Mouse (Mus musculus): ENCODE measurements at regions not wholly inside any gene's neighbourhood (a gene's known extent, or its start where the extent isn't known, plus 50 kb on each side); places are given as distances from the start of the nearest gene placed in this dataset.

DNA sequence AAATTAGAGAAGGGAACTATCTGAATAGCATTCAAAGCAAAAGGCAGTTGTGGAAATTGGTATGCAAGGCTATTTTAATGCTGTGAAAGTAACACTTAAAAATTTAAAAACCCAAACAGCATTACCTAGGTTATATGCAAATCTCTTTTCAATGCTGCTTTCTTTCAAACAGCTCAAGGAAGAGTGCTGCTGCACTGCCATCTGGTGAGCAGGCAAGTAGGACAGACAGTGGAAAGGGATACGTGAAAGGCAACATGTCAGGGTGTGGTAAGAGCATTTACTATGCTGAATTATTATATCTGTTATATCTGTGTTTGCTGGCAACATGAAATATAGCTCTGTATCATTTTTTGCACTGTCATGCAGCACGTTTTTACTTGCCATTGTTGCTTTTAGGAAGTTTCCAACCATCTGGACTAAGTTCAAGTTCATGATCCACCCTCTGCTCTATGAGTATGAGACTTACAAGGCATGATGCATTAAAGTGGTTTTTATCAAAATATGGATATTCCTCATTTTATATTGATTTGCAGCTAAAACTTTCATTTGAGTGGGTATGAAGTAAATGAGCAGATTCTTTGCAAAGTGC lies 1223.0 kb downstream of the Dnajb9 start:
- DNase-seq, result no peak

DNA sequence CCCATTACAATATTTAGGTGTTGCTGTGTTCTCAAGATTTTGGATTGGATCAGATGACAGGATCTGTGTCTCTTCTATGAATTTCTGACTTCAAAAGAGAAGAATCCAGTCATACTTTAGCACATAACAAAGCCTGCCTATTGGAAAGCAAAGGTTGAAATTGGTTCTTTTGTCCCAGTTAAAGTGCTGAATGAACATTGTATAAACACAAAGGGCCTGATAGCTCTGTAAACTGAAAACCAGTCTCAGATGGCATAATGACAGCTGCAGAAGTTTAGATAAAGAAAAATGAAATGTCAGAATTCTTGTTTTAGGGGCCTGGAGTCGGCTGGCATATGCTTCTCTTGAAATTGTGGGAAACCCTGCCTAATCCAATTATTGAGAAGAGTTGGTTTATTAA lies 1223.6 kb downstream of the Dnajb9 start:
- no peak for DNase-seq

DNA sequence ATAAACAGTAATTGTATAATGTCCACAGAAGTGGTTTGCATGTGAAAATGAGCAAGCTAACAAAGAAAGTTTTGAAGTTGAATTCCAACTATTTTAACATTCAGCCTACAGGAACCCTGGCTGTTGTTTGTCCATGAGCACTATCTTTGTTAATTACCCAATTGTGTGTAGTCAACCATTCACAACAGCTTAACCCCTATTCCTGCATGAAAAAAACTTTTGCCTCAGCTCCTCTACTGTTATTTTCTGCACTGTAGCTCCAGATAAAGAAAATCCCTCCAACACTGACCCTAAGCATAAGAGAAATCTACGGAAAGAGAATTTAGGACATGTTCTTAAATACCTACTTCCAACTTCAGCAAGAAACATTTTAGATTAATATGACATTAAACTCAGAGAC lies 1224.0 kb downstream of the Dnajb9 start:
- no peak for DNase-seq

- no peak for DNase-seq
Observed at GRCm38 (mm10) chr12:42978828-42979227, 1231.3 kb downstream of the Dnajb9 start.

GRCm38 (mm10) chr12:42972766-42973165 lies 1237.4 kb downstream of the Dnajb9 start:
- peak; percentile 8 to 20 for DNase-seq

DNA sequence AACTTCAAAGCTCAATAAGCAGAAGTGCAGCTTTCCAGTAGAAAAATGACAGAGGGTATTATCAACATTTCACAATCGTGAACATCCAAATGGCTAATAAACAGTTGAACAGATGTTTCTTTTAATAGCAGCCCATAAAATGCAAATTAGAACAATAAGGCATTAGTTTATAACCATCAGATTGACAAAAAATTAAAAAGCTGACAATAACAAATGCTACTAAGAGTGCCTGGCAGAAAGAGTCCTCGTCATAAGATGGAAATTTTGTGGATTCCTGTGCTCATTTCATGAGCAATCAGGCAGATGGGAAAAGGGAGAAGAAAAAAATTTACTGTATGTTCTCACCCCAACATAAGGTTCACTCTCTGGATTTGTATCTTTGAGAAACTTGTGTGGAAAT lies 1248.6 kb downstream of the Dnajb9 start:
- DNase-seq, result no peak

GRCm38 (mm10) chr12:42947961-42948360 lies 1262.2 kb downstream of the Dnajb9 start:
- DNase-seq, result no peak

DNA sequence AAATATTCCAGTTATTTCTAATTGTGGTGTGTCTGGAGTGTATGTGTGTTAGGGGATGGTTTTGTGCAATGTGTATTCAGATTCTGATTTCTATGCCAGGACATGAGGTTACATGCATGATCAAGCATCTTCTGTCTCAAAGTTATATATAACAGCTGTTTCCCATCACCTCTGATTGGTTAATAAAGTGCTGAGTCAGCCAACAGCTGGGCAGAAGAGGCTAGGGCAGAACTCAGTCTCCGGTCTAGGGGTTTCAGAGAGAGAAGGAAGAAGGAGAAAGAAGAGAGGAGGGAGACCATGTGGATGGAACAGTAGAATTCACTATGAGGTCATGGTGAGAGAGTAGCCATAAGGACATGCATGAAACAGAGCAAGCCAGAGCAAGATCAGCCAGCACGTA lies 1295.8 kb downstream of the Dnajb9 start:
- DNase-seq, result no peak
